Mouse (Mus musculus) bone marrow, adult 2 months (tissue): ENCODE results near the gene Enkd1.

Source experiments
- CTCF ChIP-seq: fragments of 200-500 bp; IDR thresholded peaks from 2 replicates; pipeline ENCODE4 v1.5.1; 2011; ENCODE audit warnings: low read length, control low read depth; ENCODE audit not compliant: control insufficient read depth, insufficient read depth
- POLR2A ChIP-seq: fragments of 200-500 bp; IDR thresholded peaks from 2 replicates; pipeline ENCODE4 v1.6.1; 2011; ENCODE audit warnings: low read depth, mild to moderate bottlenecking, control low read depth, low read length, borderline replicate concordance; ENCODE audit not compliant: control insufficient read depth

DNA sequence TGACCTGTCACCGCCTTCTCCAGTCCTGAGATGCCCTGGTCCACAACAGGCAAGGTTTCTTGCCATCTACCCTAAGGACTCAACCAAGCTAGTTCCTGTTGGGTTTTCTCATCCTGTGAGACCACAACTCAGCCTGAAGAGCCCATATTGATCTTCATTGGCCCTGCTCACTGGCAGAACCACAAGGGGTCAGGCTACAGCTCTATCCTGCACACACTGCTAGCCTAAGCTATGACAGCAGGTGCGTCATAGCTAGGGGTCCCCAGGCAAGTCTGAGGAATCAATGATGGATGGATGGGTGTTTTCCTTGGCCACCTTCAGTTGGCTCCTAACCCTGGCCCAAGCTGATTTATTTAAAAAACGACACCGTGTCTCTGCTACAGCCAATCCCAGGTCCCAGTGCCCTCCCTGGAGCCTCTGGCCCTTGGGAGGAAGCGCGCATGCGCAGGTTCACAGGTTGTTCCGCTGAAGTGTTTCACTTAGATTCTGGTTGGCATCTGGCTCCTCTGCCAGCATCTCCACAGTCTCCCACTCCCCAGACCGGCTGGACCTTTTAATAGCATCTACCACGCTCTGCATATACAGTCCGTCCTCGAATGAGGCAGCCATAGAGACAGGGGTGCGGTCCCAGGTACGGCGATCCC is 8.4 kb upstream of the Enkd1 start:
- TF ChIP-seq CTCF (no peak), POLR2A (no peak)
